Mouse (Mus musculus): ENCODE measurements around the gene Raver1.

DNA sequence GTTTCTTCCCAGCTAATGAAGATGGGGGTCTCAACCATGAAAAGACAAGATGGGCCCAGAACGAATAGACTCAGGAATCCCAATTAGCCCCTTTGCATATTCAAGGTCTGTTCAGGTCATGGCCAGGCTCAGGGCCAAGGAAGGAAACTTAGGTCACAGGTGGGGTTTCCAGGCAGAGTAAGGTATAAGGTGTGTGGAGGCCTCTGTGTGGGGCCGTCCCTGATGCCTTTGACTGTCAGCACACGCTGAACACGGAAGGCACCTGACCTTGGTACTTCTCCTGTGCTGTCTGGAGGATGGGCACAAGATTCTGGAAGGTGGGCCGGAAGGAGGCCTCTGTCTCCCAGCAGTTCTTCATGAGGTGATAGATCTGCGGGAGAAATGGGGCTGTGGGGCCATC is 13.0 kb upstream of the Raver1 start:
- TF ChIP-seq CTCF (IDR thresholded peaks at IDR 0.05; ENCODE audit: insufficient read depth, low read length) (no peak), POLR2A (IDR thresholded peaks at IDR 0.05; ENCODE audit: borderline replicate concordance, extremely low read depth, low read depth, low read length) (no peak)

Measured in lung, adult 2 months (tissue).